Mouse (Mus musculus) lung, embryonic 15.5 days (tissue): ENCODE measurements at regions not wholly inside any gene's neighbourhood (a gene's known extent, or its start where the extent isn't known, plus 50 kb on each side); places are given as distances from the start of the nearest gene placed in this dataset.
"Not testable (repeated sequence)": the region's sequence is repeated elsewhere in the genome, so short reads cannot be mapped to it uniquely, and the experiment has no call there.

ENCODE experiments used
- ATAC-seq: fragments of 200-750 bp; cut with Nextera tagmentation; 2 replicates; pipeline ENCODE4 v1.8.0; 2017; ENCODE audit warnings: moderate number of reproducible peaks, borderline replicate concordance; ENCODE audit not compliant: low FRiP score, low TSS enrichment; ENCODE audit errors: extremely low read depth
- H3K27ac ChIP-seq: fragments of 300-500 bp; sonication (generic); 2 replicates; pipeline ENCODE4 v1.5.1; 2015; ENCODE audit warnings: moderate library complexity, mild to moderate bottlenecking, inconsistent platforms
- H3K27me3 ChIP-seq: fragments of 300-500 bp; sonication (generic); 2 replicates; pipeline ENCODE4 v1.6.1; 2015; ENCODE audit warnings: inconsistent platforms
- H3K36me3 ChIP-seq: fragments of 300-500 bp; sonication (generic); 2 replicates; pipeline ENCODE4 v1.6.1; 2015; ENCODE audit warnings: inconsistent platforms
- H3K4me1 ChIP-seq: fragments of 300-500 bp; sonication (generic); 2 replicates; pipeline ENCODE4 v1.6.1; 2015; ENCODE audit warnings: inconsistent platforms
- H3K4me2 ChIP-seq: fragments of 300-500 bp; sonication (generic); 2 replicates; pipeline ENCODE4 v1.6.1; 2015; ENCODE audit warnings: inconsistent platforms, mild to moderate bottlenecking, moderate library complexity
- H3K4me3 ChIP-seq: fragments of 300-500 bp; sonication (generic); 2 replicates; pipeline ENCODE4 v1.5.1; 2015; ENCODE audit warnings: mild to moderate bottlenecking, inconsistent platforms
- H3K9ac ChIP-seq: fragments of 300-500 bp; sonication (generic); 2 replicates; pipeline ENCODE4 v1.6.1; 2015; ENCODE audit warnings: inconsistent platforms
- H3K9me3 ChIP-seq: fragments of 300-500 bp; sonication (generic); 2 replicates; pipeline ENCODE4 v1.6.1; 2016; ENCODE audit warnings: inconsistent platforms
- WGBS: fragments of 180-500 bp; shearing (Covaris S2); methylation state at CpG from one replicate; pipeline ENCODE4 v1.1.7; 2015; 5-methylcytosine and 5-hydroxymethylcytosine counted together

DNA sequence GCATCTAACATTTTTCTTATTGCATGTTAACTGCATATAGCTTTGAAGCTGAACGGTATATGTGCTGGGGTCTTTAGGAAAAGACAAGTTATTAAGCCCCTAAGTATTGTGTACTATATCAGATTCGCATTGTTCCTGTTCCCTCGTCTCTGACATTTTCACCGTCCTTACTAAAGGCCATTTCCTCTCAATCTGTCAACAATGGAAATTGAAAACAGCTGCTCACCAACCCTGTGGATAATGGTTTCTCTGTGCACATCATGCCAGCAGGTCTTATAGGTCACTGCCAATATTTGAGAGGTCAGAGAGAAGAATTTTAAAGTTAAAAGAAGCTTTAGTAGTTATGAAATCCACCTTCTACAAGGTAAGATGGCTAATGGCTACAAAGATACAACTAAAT lies 797.4 kb upstream of the Impad1 start:
- Histone ChIP-seq H3K4me2 (no peak overlapping the region), H3K36me3 (no peaks in the 10 kb centered on the region), H3K27ac (no peak overlapping the region), H3K9me3 (no peaks in the 10 kb centered on the region), H3K27me3 (no peaks in the 10 kb centered on the region), H3K9ac (no peak overlapping the region), H3K4me1 (no peaks in the 10 kb centered on the region), H3K4me3 (no peak overlapping the region)
- WGBS: 33% methylated on average over 4 of the region's 4 CpGs
- no peak for ATAC-seq

DNA sequence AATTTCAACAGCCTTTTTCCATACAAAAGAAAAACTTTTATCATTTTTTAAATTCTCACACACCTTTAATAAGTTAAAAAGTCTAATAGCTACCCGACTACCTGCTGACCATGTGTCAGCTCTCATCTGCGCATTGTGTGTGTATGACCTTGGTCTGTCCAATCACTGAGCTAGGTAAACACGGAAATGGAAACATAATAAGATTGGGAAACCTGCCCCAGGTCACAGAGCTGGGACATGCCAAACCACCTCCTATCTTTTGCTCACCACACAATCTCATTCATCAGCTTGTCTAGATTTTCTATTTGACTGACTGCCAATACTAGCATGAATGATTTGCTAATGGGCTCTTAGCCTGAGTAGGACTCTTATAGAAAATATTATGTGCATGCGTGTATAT lies 794.3 kb upstream of the Impad1 start:
- H3K4me3 ChIP-seq: no peak overlapping the region

DNA sequence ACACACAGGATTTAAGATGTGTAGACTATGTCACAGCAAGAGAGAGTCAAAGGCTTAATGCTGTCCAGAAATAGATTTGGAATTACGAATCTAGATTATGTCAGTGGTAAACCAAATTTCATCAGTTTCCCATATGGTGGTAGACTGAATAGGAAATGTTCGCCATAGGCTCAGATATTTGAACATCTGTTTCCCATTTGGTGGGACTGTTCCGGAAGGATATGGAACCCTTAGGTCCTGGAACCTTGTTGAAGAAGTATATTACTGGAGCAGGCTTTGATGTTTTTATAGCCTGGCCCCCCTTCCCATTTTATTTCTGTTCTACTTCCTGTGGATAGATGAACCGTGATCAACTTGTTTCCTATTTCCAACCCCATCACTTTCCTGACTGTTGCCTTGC lies 792.0 kb upstream of the Impad1 start:
- Histone ChIP-seq H3K9ac (no peak overlapping the region), H3K27me3 (no peaks in the 10 kb centered on the region), H3K4me1 (no peaks in the 10 kb centered on the region), H3K27ac (no peak overlapping the region), H3K36me3 (no peaks in the 10 kb centered on the region), H3K4me3 (no peak overlapping the region), H3K9me3 (no peaks in the 10 kb centered on the region), H3K4me2 (no peak overlapping the region)
- ATAC-seq: no peak
- WGBS: 68% methylated on average over 4 of the region's 4 CpGs

More for the DNA sequence above, 794.3 kb upstream of the Impad1 start:
- no peaks in the 10 kb centered on the region for H3K9me3 ChIP-seq
- H3K27me3 ChIP-seq: no peaks in the 10 kb centered on the region
- no peaks in the 10 kb centered on the region for H3K4me1 ChIP-seq
- no peak overlapping the region for H3K4me2 ChIP-seq
- no peak overlapping the region for H3K27ac ChIP-seq
- no peak overlapping the region for H3K9ac ChIP-seq
- H3K36me3 ChIP-seq: no peaks in the 10 kb centered on the region
- whole genome bisulfite sequencing: 86% methylated on average over 4 of the region's 4 CpGs
- ATAC-seq: no peak

DNA sequence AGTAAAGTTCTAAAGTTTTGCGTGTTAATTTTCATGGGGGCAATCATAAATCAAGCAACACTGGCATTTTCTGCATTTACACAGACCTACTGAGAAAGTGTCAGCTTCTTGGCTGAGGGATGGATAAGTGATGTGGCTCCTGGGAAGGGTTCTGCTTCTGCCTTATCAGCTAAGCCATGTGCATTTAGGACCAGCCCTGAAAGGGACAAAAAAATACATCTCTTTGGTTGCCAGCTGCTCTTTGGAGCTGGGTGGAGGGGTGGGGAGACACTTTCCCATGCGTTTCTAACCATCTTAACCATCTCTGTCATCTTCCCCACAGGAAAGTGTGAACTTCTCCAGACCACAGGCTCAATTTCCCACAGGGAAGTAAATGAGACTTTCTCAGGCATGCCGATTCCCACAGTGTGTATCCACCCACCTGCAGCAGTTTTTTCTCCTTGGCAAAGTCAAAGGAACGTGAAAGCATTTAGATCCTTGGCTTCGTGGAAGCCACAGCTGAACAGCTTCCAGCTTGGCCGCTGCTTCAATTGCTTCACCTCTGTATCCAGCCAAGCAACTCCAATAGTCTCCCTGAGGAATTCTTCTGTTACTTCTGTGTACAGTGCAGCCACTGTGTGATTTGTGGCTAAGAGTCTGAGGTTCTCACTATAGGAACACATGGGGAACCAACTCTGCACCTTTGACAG lies 791.0 kb upstream of the Impad1 start:
- WGBS: 50% methylated on average over 6 of the region's 6 CpGs
- Histone ChIP-seq H3K9me3 (no peaks in the 10 kb centered on the region), H3K4me2 (no peak overlapping the region), H3K36me3 (no peaks in the 10 kb centered on the region), H3K4me1 (no peaks in the 10 kb centered on the region), H3K9ac (no peak overlapping the region), H3K4me3 (no peak overlapping the region), H3K27ac (no peak overlapping the region), H3K27me3 (no peaks in the 10 kb centered on the region)
- no peak for ATAC-seq

DNA sequence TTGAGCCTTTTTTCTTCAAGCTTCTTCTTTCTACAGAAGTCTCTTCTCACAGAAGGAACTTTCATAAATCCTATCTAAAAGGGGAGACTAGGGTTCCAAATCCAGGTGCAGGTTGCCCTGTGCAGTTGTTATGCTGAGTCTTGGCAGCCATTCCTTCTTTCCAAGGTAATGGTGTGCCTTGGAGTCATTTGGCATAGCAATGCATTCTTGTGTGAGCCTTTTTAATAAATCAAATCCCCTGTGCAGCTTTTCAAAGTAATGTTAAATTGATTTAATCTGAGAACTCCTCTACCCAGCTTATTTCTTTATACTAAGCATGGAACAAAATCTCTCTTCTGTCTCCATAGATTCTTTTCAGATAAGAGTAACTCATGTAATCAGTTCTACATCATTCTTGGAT lies 774.9 kb upstream of the Impad1 start:
- H3K27ac ChIP-seq: no peak overlapping the region
- no peak overlapping the region for H3K9ac ChIP-seq
- no peak overlapping the region for H3K4me2 ChIP-seq
- H3K4me3 ChIP-seq: no peak overlapping the region
- no peak for ATAC-seq
- H3K9me3 ChIP-seq: no peaks in the 10 kb centered on the region
- no peaks in the 10 kb centered on the region for H3K27me3 ChIP-seq
- H3K4me1 ChIP-seq: no peaks in the 10 kb centered on the region
- no peaks in the 10 kb centered on the region for H3K36me3 ChIP-seq

DNA sequence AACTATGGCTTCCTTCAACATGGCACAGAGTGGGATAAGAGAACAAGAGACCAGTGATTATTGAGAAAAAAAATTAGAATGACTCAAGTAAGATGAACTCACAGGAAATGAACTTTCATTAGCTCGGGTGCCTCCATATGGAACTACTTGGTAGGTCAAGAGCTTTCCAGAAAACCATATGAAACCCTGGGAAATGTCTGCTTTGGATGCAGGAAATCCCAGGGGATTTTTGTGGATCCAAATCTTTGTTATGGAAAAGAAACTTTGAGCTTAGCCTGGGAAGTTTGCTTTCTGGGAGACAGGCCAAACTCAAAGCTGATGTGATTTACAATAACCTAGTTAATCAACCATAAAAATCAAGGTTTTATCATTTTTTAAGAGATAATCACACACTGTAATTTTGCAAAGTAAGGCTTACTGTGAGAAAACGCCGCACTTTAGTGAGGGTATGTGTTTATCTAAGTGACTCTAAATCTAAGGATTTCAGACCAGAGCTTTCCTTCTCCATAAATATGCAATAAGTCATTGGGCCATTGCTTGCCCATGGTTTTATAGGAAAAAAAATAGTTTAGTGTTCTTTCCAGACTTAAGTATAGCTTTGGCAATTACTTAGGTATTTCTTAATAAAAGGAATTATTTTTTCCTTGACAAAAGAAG lies 767.0 kb upstream of the Impad1 start:
- Histone ChIP-seq H3K9ac (no peak overlapping the region), H3K4me2 (no peak overlapping the region), H3K27me3 (no peaks in the 10 kb centered on the region), H3K9me3 (no peaks in the 10 kb centered on the region), H3K36me3 (no peaks in the 10 kb centered on the region), H3K4me3 (no peak overlapping the region), H3K27ac (no peak overlapping the region), H3K4me1 (no peaks in the 10 kb centered on the region)
- 40% methylated on average over 3 of the region's 3 CpGs for WGBS
- ATAC-seq: no peak

DNA sequence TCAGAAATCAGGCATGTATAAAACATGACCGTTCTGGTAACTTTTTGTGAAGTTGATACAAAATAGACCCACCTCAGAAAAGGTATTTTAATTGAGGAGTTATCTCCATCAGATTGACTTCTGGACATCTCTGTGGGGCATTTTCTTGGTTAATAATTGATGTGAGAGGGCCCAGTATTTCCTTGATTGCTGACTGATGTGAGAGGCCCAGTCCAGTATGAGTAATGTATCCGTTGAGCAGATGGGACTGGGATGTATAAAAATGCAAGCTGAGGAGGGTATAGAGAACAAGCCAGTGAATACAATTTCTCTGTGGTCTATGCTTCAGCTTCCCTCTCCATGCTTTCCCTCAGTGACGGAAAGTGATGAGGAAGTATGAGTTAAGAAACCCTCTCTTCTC lies 747.0 kb upstream of the Impad1 start:
- no peak for ATAC-seq
- Histone ChIP-seq H3K9ac (no peak overlapping the region), H3K27ac (no peak overlapping the region), H3K36me3 (no peaks in the 10 kb centered on the region), H3K4me1 (no peaks in the 10 kb centered on the region), H3K27me3 (no peaks in the 10 kb centered on the region), H3K4me2 (no peak overlapping the region), H3K9me3 (no peaks in the 10 kb centered on the region), H3K4me3 (no peak overlapping the region)
- WGBS: 79% methylated on average over 3 of the region's 3 CpGs

DNA sequence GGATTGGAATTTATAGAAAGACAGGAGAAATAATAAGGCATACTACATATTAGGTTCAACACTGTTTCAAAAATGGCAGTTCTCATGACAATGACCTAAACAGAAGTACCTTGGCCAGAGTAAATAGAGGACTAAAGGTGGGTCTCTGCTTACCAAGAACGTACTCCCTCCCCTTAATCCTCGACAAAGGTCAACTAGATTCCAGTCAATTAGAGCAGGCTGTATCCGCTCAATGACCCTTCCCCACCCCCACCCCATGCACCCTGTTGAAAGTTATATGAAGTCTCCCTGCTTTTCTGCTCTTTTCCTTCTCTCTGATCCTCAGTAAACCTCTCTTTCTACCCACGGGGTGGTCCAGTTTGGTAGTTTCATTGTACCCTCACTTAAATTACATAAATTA lies 737.3 kb upstream of the Impad1 start:
- H3K4me3 ChIP-seq: no peak overlapping the region

DNA sequence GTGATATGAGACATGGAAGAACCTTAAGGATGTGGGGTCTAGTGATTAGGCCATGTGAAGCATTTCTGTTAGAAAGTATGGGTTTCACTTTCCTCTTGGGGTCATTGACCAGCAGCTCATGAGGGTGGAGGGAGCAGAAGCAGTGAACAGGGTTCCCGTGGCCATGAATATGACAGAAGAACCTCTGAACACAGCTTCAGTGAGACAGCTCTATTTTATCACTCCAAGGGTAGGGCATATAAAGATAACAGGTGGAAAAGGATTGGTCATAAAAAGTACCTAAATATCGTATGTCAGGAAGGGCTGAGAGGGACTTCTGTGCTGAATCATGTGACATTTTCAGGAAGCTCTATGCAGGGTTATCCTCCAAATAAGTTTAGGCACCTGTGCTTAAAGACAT lies 725.4 kb upstream of the Impad1 start:
- WGBS: 73% methylated on average over 2 of the region's 2 CpGs
- Histone ChIP-seq H3K9ac (no peak overlapping the region), H3K4me2 (no peak overlapping the region), H3K4me1 (no peaks in the 10 kb centered on the region), H3K9me3 (no peaks in the 10 kb centered on the region), H3K27ac (no peak overlapping the region), H3K36me3 (no peaks in the 10 kb centered on the region), H3K27me3 (no peaks in the 10 kb centered on the region), H3K4me3 (no peak overlapping the region)
- no peak for ATAC-seq

More for the DNA sequence above, 737.3 kb upstream of the Impad1 start:
- Histone ChIP-seq H3K27me3 (no peaks in the 10 kb centered on the region), H3K36me3 (no peaks in the 10 kb centered on the region), H3K4me2 (no peak overlapping the region), H3K4me1 (no peaks in the 10 kb centered on the region), H3K27ac (no peak overlapping the region), H3K9ac (no peak overlapping the region), H3K9me3 (no peaks in the 10 kb centered on the region)
- WGBS: 59% methylated on average over 4 of the region's 4 CpGs
- ATAC-seq: no peak

DNA sequence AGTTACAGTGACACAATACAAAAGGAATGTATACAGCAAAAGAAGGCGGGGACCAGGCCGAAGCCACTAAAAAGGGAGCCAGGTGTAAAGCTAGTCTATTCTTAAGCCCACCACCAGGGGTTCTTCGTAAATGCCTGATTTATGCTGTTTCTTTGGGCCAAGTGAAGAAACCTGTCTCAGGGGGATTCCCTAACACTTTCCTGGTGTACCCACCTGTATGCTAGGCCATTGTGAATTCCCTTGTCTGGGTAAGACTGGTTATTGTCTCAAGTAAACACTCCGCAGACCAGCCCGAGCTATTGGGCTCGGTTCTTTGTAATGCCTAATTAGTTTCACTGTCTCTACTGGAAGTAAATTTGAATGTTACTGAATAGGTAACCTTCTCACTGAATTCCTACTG lies 722.3 kb upstream of the Impad1 start:
- not testable (repeated sequence) for H3K4me2 ChIP-seq, H3K36me3 ChIP-seq, H3K4me1 ChIP-seq, H3K9me3 ChIP-seq, H3K27me3 ChIP-seq, H3K27ac ChIP-seq, H3K4me3 ChIP-seq, H3K9ac ChIP-seq, ATAC-seq
- WGBS: 83% methylated on average over 6 of the region's 6 CpGs

DNA sequence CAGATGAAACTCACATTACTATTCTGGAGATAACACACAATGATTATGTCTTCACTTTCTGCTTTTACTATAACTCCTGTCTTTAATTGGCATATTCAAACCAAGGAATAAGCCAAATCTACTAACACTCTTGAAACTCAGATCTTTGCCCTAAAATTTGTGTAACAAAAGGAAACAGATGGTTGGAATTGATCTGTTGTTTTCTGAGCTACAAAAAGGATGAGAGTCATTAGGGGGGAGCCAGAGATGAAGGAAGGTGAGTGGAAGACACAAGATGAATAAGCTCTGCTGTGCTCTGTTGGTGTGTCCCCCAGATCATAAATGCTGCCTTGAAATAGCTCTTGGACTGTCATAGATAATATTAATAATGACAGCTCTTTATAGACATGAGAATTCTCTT lies 718.6 kb upstream of the Impad1 start:
- no peaks in the 10 kb centered on the region for H3K36me3 ChIP-seq
- H3K4me1 ChIP-seq: no peaks in the 10 kb centered on the region
- no peak overlapping the region for H3K4me2 ChIP-seq
- no peak overlapping the region for H3K27ac ChIP-seq
- H3K9me3 ChIP-seq: no peaks in the 10 kb centered on the region
- H3K27me3 ChIP-seq: no peaks in the 10 kb centered on the region
- H3K4me3 ChIP-seq: no peak overlapping the region
- H3K9ac ChIP-seq: no peak overlapping the region
- ATAC-seq: no peak

DNA sequence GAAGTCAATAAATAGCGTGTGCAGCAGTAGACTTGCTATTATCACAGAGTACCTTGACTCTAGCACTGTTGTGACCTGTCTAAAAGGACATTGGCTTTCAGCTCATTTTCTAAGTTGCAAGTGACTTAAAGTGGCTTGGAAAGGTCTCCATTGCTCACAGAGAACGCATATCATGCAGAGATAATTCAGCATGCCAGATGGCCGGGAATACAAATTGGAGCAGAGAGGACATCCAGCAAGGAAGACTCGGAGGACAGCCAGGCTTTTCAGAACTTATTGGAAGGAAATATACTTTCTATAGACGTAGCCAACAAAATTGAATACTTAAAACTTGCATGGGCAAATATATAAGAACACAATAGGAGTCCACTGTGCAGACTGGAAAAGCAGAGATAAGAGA lies 716.2 kb upstream of the Impad1 start:
- Histone ChIP-seq H3K9ac (no peak overlapping the region), H3K4me1 (no peaks in the 10 kb centered on the region), H3K36me3 (no peaks in the 10 kb centered on the region), H3K9me3 (no peaks in the 10 kb centered on the region), H3K4me3 (no peak overlapping the region), H3K27ac (no peak overlapping the region), H3K27me3 (no peaks in the 10 kb centered on the region), H3K4me2 (no peak overlapping the region)
- ATAC-seq: no peak
- 73% methylated on average over 5 of the region's 5 CpGs for WGBS

DNA sequence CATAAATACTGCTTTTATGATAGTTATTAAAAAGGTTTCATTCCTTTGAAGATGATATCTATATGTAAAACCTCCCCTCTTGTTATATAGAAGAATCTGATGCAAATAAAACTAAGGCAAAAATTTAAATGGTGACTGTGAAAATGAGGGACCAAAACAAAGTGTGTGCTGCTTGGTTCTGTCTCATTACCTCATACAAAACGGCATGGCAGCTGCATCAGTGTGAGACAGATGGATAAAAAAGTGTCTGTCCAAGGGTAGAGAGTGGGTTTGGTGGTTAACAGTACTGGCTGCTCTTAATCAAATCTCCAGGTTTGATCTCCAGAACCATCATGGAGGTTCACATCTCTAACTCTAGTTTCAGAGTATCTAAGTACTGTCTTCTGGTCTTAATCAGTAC lies 701.9 kb upstream of the Impad1 start:
- ATAC-seq: no peak

More for the DNA sequence above, 701.9 kb upstream of the Impad1 start:
- Histone ChIP-seq H3K9me3 (no peaks in the 10 kb centered on the region), H3K4me2 (no peak overlapping the region), H3K27me3 (no peaks in the 10 kb centered on the region), H3K9ac (no peak overlapping the region), H3K27ac (no peak overlapping the region), H3K36me3 (no peaks in the 10 kb centered on the region), H3K4me1 (no peaks in the 10 kb centered on the region), H3K4me3 (no peak overlapping the region)
- 53% methylated on average over 1 of the region's 1 CpGs for WGBS
